Mouse (Mus musculus) intestine, postnatal 0 days (tissue): ENCODE data around the gene Zfp599. TPM values are rescaled to one million over a fixed set of nuclear protein-coding genes. Genes with fewer than 3 reads are reported as not detected.
A peak's percentile ranks its signal among the peaks of the same experiment; 100 is the strongest.

Experiments used
- ATAC-seq: fragments of 200-750 bp; cut with Nextera tagmentation; 2 replicates; pipeline ENCODE4 v1.8.0; 2017; ENCODE audit warnings: mild to moderate bottlenecking, moderate TSS enrichment, moderate library complexity
- H3K27ac ChIP-seq: fragments of 300-500 bp; sonication (generic); 2 replicates; pipeline ENCODE4 v1.5.1; 2014; ENCODE audit warnings: mild to moderate bottlenecking, low read depth, low read length, moderate library complexity
- H3K27me3 ChIP-seq: fragments of 300-500 bp; sonication (generic); replicated peaks from 2 replicates; pipeline ENCODE4 v1.6.1; 2014; ENCODE audit warnings: low read length, mixed read lengths; ENCODE audit not compliant: control insufficient read depth, insufficient read depth
- H3K36me3 ChIP-seq: fragments of 300-500 bp; sonication (generic); 2 replicates; pipeline ENCODE4 v1.6.1; 2014; ENCODE audit warnings: mild to moderate bottlenecking, moderate library complexity; ENCODE audit not compliant: control insufficient read depth, insufficient read depth
- H3K4me1 ChIP-seq: fragments of 300-500 bp; sonication (generic); replicated peaks from 2 replicates; pipeline ENCODE4 v1.6.1; 2014; ENCODE audit warnings: antibody characterized with exemption, low read length, mixed read lengths; ENCODE audit not compliant: control insufficient read depth, insufficient read depth
- H3K4me2 ChIP-seq: fragments of 300-500 bp; sonication (generic); replicated peaks from 2 replicates; pipeline ENCODE4 v1.6.1; 2014; ENCODE audit warnings: low read depth, mild to moderate bottlenecking, moderate library complexity
- H3K4me3 ChIP-seq: fragments of 300-500 bp; sonication (generic); 2 replicates; pipeline ENCODE4 v1.5.1; 2014; ENCODE audit warnings: low read depth, low read length
- H3K9ac ChIP-seq: fragments of 300-500 bp; sonication (generic); 2 replicates; pipeline ENCODE4 v1.6.1; 2014; ENCODE audit warnings: mild to moderate bottlenecking, low read depth, low read length
- H3K9me3 ChIP-seq: fragments of 300-500 bp; sonication (generic); 2 replicates; pipeline ENCODE4 v1.6.1; 2016; ENCODE audit warnings: mixed run types; ENCODE audit not compliant: control insufficient read depth
- CTCF ChIP-seq: sonication (generic); IDR thresholded peaks from 2 replicates; pipeline ENCODE4 v1.5.1; 2016; ENCODE audit warnings: low read depth, mild to moderate bottlenecking, control low read depth, antibody characterized with exemption, moderate library complexity
- WGBS: fragments of 180-500 bp; shearing (Covaris S2); extraction: QIAGEN DNeasy Blood & Tissue Kit; methylation state at CpG from one replicate; pipeline ENCODE4 v1.1.7; 2014; 5-methylcytosine and 5-hydroxymethylcytosine counted together
- polyA plus RNA-seq: library from polyadenylated mRNA; unstranded; fragments of >200 nt; fragmentation: Nextera tagmentation; extraction: Ambion mirVana; gene quantifications from 2 replicates; pipeline ENCODE4 v1.2.1, GENCODE M21; 2015

Gene Zfp599
- polyA plus RNA-seq, 1 experiment from 2014 or later, result 1.5 TPM

GRCm38 (mm10) chr9:22214549-22214948 is 45.1 kb downstream of the Zfp599 start:
- Histone ChIP-seq H3K4me1 (no peaks in the 10 kb centered on the region), H3K4me3 (no peak overlapping the region), H3K27me3 (no peaks in the 10 kb centered on the region), H3K9me3 (no peaks in the 10 kb centered on the region), H3K36me3 (no peaks in the 10 kb centered on the region), H3K27ac (no peak overlapping the region), H3K4me2 (no peak overlapping the region), H3K9ac (no peak overlapping the region)
- 81% methylated on average over 2 of the region's 2 CpGs for WGBS
- ATAC-seq, result no peak
- TF ChIP-seq CTCF, result no peak

GRCm38 (mm10) chr9:22213785-22214194 is 45.9 kb downstream of the Zfp599 start:
- no peak overlapping the region for H3K27ac ChIP-seq
- H3K9ac ChIP-seq, result no peak overlapping the region
- no peak overlapping the region for H3K4me3 ChIP-seq
- peak overlapping the region; percentile 7; the same call in 1 of the 2 replicates for H3K4me2 ChIP-seq
- H3K4me1 ChIP-seq, result no peaks in the 10 kb centered on the region
- no peaks in the 10 kb centered on the region for H3K9me3 ChIP-seq
- peak; percentile 84 for ATAC-seq
- WGBS, result 36% methylated on average over 2 of the region's 2 CpGs
- H3K36me3 ChIP-seq, result no peaks in the 10 kb centered on the region
- TF ChIP-seq CTCF, result no peak
- H3K27me3 ChIP-seq, result no peaks in the 10 kb centered on the region

Other genes with a start within 250 kb of the Zfp599 start
- 0.78 and 0.99 TPM in 2 replicates for gene Elavl3, start 207.9 kb downstream of the Zfp599 start, polyA plus RNA-seq
- gene Gm49318, start 188.6 kb downstream of the Zfp599 start, polyA plus RNA-seq, result not detected in 2 replicates
- 4.2 and 4.5 TPM in 2 replicates for gene Zfp653, start 188.5 kb downstream of the Zfp599 start, polyA plus RNA-seq
- 23.8 and 25.3 TPM in 2 replicates for gene Ecsit, start 174.5 kb downstream of the Zfp599 start, polyA plus RNA-seq
- gene Cnn1, start 160.7 kb downstream of the Zfp599 start, polyA plus RNA-seq, result 419 and 432 TPM in 2 replicates
- 93.7 and 99.4 TPM in 2 replicates for gene Elof1, start 142.7 kb downstream of the Zfp599 start, polyA plus RNA-seq
- gene Acp5, start 124.2 kb downstream of the Zfp599 start, polyA plus RNA-seq, result 175 and 178 TPM in 2 replicates
- gene Pigyl, start 103.0 kb downstream of the Zfp599 start, polyA plus RNA-seq, result 121 and 123 TPM in 2 replicates
- gene Zfp872, start 71.8 kb downstream of the Zfp599 start, polyA plus RNA-seq, result 0.27 and 0.38 TPM in 2 replicates
- 12.6 and 14.4 TPM in 2 replicates for gene Zfp809, start 34.2 kb downstream of the Zfp599 start, polyA plus RNA-seq
- 7.7 and 8.4 TPM in 2 replicates for gene Zfp810, start 47.8 kb upstream of the Zfp599 start, polyA plus RNA-seq
- gene Anln, start 129.3 kb upstream of the Zfp599 start, polyA plus RNA-seq, result 9.9 and 10.9 TPM in 2 replicates
- 1.8 and 2.0 TPM in 2 replicates for gene 9530077C05Rik, start 151.6 kb upstream of the Zfp599 start, polyA plus RNA-seq
- gene Gm17545, start 194.4 kb upstream of the Zfp599 start, polyA plus RNA-seq, result not detected in 2 replicates
- gene Rp9, start 209.8 kb upstream of the Zfp599 start, polyA plus RNA-seq, result 94.5 and 95.2 TPM in 2 replicates
- 4.9 and 5.8 TPM in 2 replicates for gene Bbs9, start 215.8 kb upstream of the Zfp599 start, polyA plus RNA-seq